Mouse (Mus musculus) forebrain, embryonic 15.5 days (tissue): ENCODE measurements at regions not wholly inside any gene's neighbourhood (a gene's known extent, or its start where the extent isn't known, plus 50 kb on each side); places are given as distances from the start of the nearest gene placed in this dataset.
A peak's percentile ranks its signal among the peaks of the same experiment; 100 is the strongest.

Experiments used
- ATAC-seq: fragments of 200-750 bp; cut with Nextera tagmentation; replicated peaks from 2 replicates; pipeline ENCODE4 v1.8.0; 2017; ENCODE audit warnings: mild to moderate bottlenecking, moderate TSS enrichment, moderate library complexity
- H3K27ac ChIP-seq: fragments of 300-500 bp; sonication (generic); replicated peaks from 2 replicates; pipeline ENCODE4 v1.5.1; 2015; ENCODE audit warnings: mild to moderate bottlenecking, inconsistent platforms
- H3K27me3 ChIP-seq: fragments of 300-500 bp; sonication (generic); 2 replicates; pipeline ENCODE4 v1.6.1; 2015; ENCODE audit warnings: inconsistent platforms
- H3K36me3 ChIP-seq: fragments of 300-500 bp; sonication (generic); 2 replicates; pipeline ENCODE4 v1.6.1; 2015; ENCODE audit warnings: mild to moderate bottlenecking, inconsistent platforms
- H3K4me1 ChIP-seq: fragments of 300-500 bp; sonication (generic); 2 replicates; pipeline ENCODE4 v1.6.1; 2015; ENCODE audit warnings: inconsistent platforms
- H3K4me2 ChIP-seq: fragments of 300-500 bp; sonication (generic); replicated peaks from 2 replicates; pipeline ENCODE4 v1.6.1; 2015; ENCODE audit warnings: mild to moderate bottlenecking, inconsistent platforms
- H3K4me3 ChIP-seq: fragments of 300-500 bp; sonication (generic); 2 replicates; pipeline ENCODE4 v1.5.1; 2015; ENCODE audit warnings: mild to moderate bottlenecking, inconsistent platforms
- H3K9ac ChIP-seq: fragments of 300-500 bp; sonication (generic); replicated peaks from 2 replicates; pipeline ENCODE4 v1.6.1; 2015; ENCODE audit warnings: mild to moderate bottlenecking, inconsistent platforms
- H3K9me3 ChIP-seq: fragments of 300-500 bp; sonication (generic); 2 replicates; pipeline ENCODE4 v1.6.1; 2016; ENCODE audit warnings: inconsistent platforms
- WGBS: fragments of 180-500 bp; shearing (Covaris S2); methylation state at CpG from one replicate; pipeline ENCODE4 v1.1.7; 2015; ENCODE audit warnings: mixed read lengths; 5-methylcytosine and 5-hydroxymethylcytosine counted together

DNA sequence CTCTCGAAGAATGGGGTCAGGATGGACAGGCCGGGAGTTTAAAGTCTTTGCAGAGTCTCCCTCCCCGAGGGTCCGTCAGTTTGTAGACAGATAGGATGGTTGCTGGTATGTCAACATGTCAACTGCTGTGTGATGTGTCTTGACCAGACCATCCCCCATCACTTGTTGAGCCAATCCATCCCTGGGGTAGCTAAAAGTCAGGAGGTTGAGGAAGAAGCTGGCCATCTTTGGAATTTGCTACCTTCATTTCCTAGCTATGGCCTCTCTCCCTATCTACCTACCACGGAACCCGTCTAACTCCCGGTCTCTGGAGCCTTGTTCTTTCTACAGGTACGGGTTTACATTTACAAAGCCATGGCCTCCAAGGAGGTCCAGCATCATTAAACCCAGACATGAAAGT lies 128.0 kb upstream of the Six2 start:
- H3K9me3 ChIP-seq: no peaks in the 10 kb centered on the region
- ATAC-seq: no peak
- H3K36me3 ChIP-seq: no peaks in the 10 kb centered on the region
- no peak overlapping the region for H3K4me3 ChIP-seq
- H3K9ac ChIP-seq: no peak overlapping the region
- no peaks in the 10 kb centered on the region for H3K27me3 ChIP-seq
- H3K4me2 ChIP-seq: no peak overlapping the region
- H3K4me1 ChIP-seq: no peaks in the 10 kb centered on the region
- no peak overlapping the region for H3K27ac ChIP-seq
- 94% methylated on average over 8 of the region's 8 CpGs for WGBS

DNA sequence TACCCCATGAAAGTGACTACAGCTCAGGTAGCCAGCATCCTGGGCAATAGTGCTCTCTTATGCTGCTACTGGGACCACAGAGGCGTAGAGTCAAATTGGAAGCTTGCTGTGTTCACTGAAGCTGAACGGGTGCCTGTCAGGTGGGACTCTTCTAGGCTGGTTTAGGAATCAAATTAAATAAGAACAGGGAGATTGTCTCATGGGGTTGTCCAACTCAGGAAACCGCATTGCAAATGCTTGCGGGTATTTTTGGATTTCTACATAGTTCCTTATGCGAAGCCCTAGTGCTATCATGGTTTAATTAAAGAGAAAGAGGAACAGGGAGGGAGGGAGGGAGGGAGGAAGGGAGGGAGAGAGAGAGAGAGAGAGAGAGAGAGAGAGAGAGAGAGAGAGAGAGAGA lies 120.5 kb upstream of the Six2 start:
- 54% methylated on average over 5 of the region's 5 CpGs for WGBS
- no peak overlapping the region for H3K27ac ChIP-seq
- H3K9me3 ChIP-seq: no peaks in the 10 kb centered on the region
- no peak overlapping the region for H3K9ac ChIP-seq
- H3K4me3 ChIP-seq: no peak overlapping the region
- no peak overlapping the region for H3K4me2 ChIP-seq
- no peaks in the 10 kb centered on the region for H3K4me1 ChIP-seq
- H3K36me3 ChIP-seq: no peaks in the 10 kb centered on the region
- H3K27me3 ChIP-seq: peaks cover 29% of the 10 kb centered on the region
- ATAC-seq: no peak

DNA sequence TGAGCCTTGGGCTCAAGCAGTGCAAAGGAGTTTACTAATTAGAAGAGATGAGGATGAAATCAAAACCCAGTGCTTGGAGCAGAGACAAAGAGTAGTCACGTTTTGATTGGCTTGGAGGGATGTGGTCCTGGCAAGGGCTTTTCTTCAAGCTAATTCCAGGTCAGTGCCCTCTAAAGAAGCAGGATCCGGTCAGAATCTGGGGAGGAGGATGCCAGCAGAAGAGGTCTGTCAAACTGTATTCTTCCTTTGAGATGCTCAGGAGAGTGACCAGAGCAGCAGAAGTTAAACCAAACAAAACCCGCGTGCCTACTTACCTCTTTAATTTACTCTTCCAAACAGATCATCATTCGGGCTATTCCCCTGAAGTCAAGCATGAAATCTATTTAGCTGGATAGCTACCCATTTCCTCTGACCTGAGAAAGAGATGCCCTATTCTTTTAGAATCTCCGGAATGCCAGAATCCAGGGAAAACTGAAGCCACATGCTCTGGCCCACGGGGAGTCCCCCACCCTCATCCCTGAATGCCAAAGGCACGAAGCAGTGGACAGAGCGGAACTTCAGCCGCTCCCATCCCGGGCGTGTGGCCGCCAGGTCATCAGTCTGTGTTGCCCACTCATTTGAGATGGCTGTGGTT lies 117.8 kb upstream of the Six2 start:
- Histone ChIP-seq H3K9me3 (no peaks in the 10 kb centered on the region), H3K4me3 (no peak overlapping the region), H3K9ac (no peak overlapping the region), H3K27ac (no peak overlapping the region), H3K27me3 (peaks cover 55% of the 10 kb centered on the region), H3K4me1 (no peaks in the 10 kb centered on the region), H3K36me3 (no peaks in the 10 kb centered on the region), H3K4me2 (no peak overlapping the region)
- no peak for ATAC-seq
- WGBS: 16% methylated on average over 13 of the region's 13 CpGs

DNA sequence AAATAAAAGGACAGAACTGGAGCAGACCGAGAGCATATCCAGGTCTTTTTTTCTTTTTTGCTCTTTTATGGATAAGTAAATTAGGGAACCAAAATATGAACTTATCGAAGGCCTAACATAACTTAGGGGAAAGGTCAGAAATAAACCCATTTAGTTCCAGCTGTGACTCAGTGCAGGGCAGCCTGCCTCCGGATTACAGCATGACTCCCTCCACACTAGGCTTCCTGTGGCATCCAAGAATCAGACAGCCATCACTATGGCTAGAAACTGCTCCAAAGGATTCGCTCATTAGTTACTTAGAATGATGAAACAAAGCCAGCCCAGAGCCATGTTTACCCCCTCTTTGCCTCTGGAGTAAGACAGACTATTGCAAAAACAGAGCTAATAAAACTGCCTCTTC lies 116.6 kb upstream of the Six2 start:
- H3K27me3 ChIP-seq: peaks cover 57% of the 10 kb centered on the region
- no peak for ATAC-seq

DNA sequence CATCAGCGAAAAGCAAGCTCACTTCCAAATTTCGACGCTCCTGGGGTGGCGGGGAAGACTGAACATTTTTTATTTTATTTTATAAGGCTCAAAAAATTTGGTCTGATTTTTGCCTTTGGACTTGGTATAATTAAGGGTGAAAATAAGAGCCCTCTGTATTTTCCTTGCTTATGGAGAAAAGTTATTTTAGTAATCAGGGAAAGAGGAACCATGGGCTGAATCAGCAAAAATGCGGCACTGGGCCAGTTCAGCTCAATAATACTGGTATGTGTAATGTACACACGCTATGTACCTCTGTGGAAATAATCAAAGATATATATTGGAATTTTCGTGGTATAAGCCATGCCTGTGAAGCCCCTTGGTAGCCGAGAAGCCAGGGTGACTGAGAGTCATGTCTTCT lies 113.7 kb upstream of the Six2 start:
- no peak overlapping the region for H3K4me2 ChIP-seq
- no peak for ATAC-seq
- H3K4me1 ChIP-seq: peaks cover 19% of the 10 kb centered on the region
- H3K27me3 ChIP-seq: peaks cover 69% of the 10 kb centered on the region
- no peak overlapping the region for H3K9ac ChIP-seq
- H3K27ac ChIP-seq: no peak overlapping the region
- WGBS: 88% methylated on average over 8 of the region's 8 CpGs
- H3K9me3 ChIP-seq: no peaks in the 10 kb centered on the region
- H3K36me3 ChIP-seq: no peaks in the 10 kb centered on the region
- H3K4me3 ChIP-seq: no peak overlapping the region

More for the DNA sequence above, 116.6 kb upstream of the Six2 start:
- Histone ChIP-seq H3K9me3 (no peaks in the 10 kb centered on the region), H3K27ac (no peak overlapping the region), H3K9ac (no peak overlapping the region), H3K4me1 (peaks cover 11% of the 10 kb centered on the region), H3K36me3 (no peaks in the 10 kb centered on the region), H3K4me3 (no peak overlapping the region), H3K4me2 (no peak overlapping the region)
- WGBS: 50% methylated on average over 4 of the region's 4 CpGs

DNA sequence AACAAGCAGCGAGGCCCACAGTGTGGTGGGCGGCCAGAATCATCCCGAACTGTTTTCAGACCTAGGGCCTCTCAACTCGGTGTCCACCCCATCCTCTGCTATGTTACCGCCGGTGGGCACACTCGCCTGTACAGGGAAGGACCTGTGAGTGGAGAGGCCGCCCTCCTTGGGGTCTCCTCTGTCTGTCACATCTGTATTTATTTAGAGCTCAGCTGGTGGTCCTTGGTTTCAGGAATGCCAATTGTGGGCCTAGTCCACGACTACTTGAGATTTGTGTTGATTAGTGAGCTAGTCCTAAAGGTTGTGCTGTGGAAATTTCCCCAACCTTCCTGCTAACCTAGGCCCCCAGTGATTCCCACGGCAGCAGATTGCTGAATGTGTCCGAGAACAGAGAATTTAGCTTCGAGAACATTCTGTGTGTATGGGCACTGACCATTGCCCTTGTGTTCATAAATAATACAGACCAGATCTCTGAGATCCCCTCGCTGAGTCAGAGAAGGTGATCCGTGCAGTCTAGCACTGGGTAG lies 113.1 kb upstream of the Six2 start:
- no peak for ATAC-seq
- Histone ChIP-seq H3K4me1 (peaks cover 19% of the 10 kb centered on the region), H3K36me3 (no peaks in the 10 kb centered on the region), H3K9me3 (no peaks in the 10 kb centered on the region), H3K27ac (no peak overlapping the region), H3K9ac (no peak overlapping the region), H3K4me3 (no peak overlapping the region), H3K27me3 (peaks cover 72% of the 10 kb centered on the region), H3K4me2 (no peak overlapping the region)
- WGBS: 43% methylated on average over 14 of the region's 14 CpGs

DNA sequence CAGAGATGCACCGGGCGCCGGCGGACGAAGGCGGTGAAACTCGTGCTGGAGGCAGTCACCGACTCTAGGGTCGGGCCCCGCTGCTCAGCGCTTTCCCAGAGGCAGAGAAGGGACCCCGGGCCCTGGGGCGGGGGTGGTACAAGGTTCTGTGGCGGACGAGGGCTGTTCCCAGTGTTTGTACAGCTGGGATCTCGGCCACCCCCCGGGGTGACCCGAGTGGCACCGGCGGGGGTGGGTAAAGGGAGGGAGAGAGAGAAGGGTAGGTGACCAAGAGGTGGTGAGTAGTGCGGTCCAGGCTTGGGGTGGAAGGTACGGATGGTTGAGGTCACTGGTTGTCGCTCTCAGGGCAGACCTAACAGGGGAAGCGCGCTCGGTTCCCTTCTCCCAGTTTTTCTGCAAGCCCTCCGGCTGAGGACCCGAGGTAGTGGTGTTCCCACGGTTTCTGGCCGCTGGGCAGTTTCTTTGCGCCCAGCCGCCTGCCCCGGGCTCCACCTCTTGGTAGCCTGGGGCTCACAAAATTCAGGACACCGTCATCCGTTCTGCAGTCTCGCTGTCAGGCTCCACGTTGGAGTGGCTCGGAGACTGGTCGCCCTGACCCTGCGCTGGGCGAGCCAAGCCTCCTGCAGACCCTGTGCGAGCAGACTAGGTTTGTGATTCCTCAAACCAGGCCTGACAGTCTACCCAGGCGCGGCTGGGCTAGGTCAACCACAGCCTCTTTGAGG lies 112.4 kb upstream of the Six2 start:
- peaks cover 19% of the 10 kb centered on the region for H3K4me1 ChIP-seq
- WGBS: 4% methylated on average over 44 of the region's 44 CpGs
- H3K9ac ChIP-seq: peak overlapping the region; percentile 41; the same call in 1 of the 2 replicates
- peak overlapping the region; percentile 78 for H3K4me2 ChIP-seq
- H3K36me3 ChIP-seq: no peaks in the 10 kb centered on the region
- H3K27me3 ChIP-seq: peaks cover 73% of the 10 kb centered on the region
- H3K9me3 ChIP-seq: no peaks in the 10 kb centered on the region
- 0 out of 2 replicates have a peak, but pooled peaks have one; percentile 16 for ATAC-seq
- peak overlapping the region; percentile 41 for H3K4me3 ChIP-seq
- H3K27ac ChIP-seq: no peak overlapping the region

DNA sequence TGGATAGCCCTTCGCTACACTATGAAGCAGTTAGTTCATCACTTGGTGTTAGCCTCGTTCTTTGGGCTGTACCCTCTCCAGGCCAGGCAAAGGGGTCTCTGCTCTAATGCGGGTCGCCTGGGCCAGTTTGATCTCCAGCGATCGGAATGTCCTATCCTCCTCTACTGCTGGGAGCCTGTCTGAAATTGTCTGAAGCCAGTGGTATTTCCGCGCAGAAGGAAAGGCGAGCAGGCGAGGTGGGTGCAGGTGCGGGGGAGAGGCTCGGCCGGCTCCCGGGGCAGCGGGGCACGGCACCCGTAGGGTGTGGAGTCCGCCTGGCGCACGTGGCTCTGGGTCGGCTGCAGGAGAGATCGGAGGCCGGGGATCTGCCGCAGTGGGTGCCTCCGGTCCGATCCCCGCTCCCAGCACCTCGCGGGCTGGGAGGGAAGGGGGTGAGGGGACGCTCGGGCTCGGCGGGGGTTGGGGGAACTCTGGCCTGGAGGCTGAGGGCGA lies 111.8 kb upstream of the Six2 start:
- WGBS: 0% methylated on average over 34 of the region's 34 CpGs
- H3K4me2 ChIP-seq: peak overlapping the region; percentile 78
- no peak overlapping the region for H3K27ac ChIP-seq
- no peaks in the 10 kb centered on the region for H3K9me3 ChIP-seq
- ATAC-seq: peak; percentile 58
- H3K9ac ChIP-seq: peak overlapping the region; percentile 41
- H3K27me3 ChIP-seq: peaks cover 69% of the 10 kb centered on the region
- no peaks in the 10 kb centered on the region for H3K36me3 ChIP-seq
- H3K4me1 ChIP-seq: peaks cover 19% of the 10 kb centered on the region
- H3K4me3 ChIP-seq: peak overlapping the region; percentile 41

DNA sequence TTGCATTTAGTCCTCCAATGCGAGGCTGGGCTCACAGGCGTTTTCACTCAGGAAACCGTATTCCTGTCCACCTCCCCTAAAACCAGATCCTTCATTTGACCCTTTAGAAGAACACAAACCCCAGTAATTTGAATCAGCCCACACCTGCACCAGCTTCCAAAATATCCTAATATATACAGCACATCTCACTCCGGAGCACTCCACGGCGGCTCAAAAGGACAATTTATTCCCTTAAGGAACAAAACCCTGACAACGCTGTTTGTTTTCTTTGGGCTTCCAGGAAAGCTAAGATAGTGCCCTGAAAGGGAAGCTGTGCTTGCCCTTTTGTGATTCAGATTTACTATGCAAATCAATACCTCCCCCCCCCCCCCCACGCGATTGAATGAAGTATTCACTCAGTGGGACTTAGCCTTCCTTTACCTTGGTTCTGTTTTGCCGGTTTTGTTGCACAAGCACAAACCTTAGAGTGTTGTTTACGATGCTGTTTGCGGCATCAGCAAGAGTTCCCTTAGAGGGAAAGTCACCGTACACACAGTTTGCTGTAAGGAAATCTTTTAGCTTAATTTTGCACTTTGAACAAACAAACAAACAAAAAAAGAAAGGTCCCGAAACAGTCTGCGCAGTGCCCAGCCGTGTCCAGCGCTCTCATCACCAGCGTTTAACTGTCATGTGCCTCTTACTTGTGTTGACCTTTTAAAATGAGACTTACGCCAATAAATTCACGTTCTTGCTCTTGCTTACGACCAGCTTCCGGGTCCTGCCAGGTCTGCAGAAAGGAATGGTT lies 111.2 kb upstream of the Six2 start:
- Histone ChIP-seq H3K36me3 (no peaks in the 10 kb centered on the region), H3K9ac (peak overlapping the region; percentile 41), H3K27ac (no peak overlapping the region), H3K9me3 (no peaks in the 10 kb centered on the region), H3K4me2 (peak overlapping the region; percentile 78), H3K4me1 (peaks cover 19% of the 10 kb centered on the region), H3K27me3 (peaks cover 71% of the 10 kb centered on the region), H3K4me3 (peak overlapping the region; percentile 41)
- WGBS: under 1% methylated on average over 22 of the region's 22 CpGs
- ATAC-seq: no peak

DNA sequence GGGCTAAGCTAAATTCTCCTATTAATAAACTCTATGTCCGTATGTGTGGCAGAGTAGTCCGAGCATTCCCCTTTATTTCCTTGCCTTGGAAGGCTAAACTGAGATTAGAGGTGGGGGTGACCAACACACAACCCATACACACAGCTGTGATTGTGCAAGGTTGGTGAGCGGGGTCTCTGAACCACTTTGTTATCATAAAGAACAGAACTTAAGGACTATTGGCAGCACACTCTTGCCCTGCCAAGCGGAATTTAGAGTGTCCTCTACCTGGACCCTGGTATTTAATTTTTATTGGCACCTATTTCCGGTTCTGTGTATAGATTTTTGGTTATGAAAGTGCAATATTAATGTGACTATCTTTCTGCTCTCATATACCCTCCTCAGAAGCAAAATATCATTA lies 109.7 kb upstream of the Six2 start:
- no peak overlapping the region for H3K4me2 ChIP-seq
- no peak for ATAC-seq
- no peak overlapping the region; the same call in 1 of the 2 replicates for H3K9ac ChIP-seq
- H3K27me3 ChIP-seq: peaks cover 58% of the 10 kb centered on the region
- H3K4me1 ChIP-seq: peaks cover 19% of the 10 kb centered on the region
- H3K27ac ChIP-seq: no peak overlapping the region
- H3K4me3 ChIP-seq: no peak overlapping the region
- no peaks in the 10 kb centered on the region for H3K9me3 ChIP-seq
- WGBS: 53% methylated on average over 5 of the region's 5 CpGs
- H3K36me3 ChIP-seq: no peaks in the 10 kb centered on the region

DNA sequence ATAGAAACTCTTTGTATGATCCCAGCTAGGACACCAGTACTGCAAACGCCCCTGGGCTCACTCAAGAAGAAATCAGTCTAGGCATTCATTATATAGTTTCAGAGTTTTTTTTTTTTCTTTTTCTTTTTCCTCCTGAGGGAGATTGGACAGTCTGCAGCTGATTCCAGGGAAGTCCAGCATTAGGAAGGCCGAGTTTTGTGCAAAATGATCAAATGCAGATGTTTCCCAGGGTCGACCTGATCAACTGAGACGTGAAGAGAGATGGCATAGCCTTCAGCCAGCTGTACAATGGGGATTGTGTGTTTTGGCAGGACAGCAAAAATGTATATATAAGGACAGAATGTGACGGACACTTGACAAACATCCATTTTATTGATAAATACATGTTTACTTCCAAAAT lies 107.7 kb upstream of the Six2 start:
- peaks cover 40% of the 10 kb centered on the region for H3K27me3 ChIP-seq
- 69% methylated on average over 5 of the region's 5 CpGs for WGBS

More for the DNA sequence above, 107.7 kb upstream of the Six2 start:
- Histone ChIP-seq H3K9me3 (no peaks in the 10 kb centered on the region), H3K27ac (no peak overlapping the region), H3K4me3 (no peak overlapping the region), H3K4me1 (peaks cover 19% of the 10 kb centered on the region), H3K36me3 (no peaks in the 10 kb centered on the region), H3K9ac (no peak overlapping the region), H3K4me2 (no peak overlapping the region)
- ATAC-seq: no peak
